Mouse (Mus musculus) cortical plate, adult 2 months (tissue): ENCODE results near the gene Olfr691.

Source experiments
- CTCF ChIP-seq: fragments of 200-500 bp; IDR thresholded peaks from 2 replicates; pipeline ENCODE4 v1.5.1; 2011; ENCODE audit warnings: mild to moderate bottlenecking, control low read depth, low read length; ENCODE audit not compliant: insufficient read depth; ENCODE audit errors: extremely low read depth
- POLR2A ChIP-seq: fragments of 200-500 bp; IDR thresholded peaks from 2 replicates; pipeline ENCODE4 v1.6.1; 2011; ENCODE audit warnings: mild to moderate bottlenecking, low read length, control low read depth; ENCODE audit not compliant: insufficient read depth; ENCODE audit errors: extremely low read depth

DNA sequence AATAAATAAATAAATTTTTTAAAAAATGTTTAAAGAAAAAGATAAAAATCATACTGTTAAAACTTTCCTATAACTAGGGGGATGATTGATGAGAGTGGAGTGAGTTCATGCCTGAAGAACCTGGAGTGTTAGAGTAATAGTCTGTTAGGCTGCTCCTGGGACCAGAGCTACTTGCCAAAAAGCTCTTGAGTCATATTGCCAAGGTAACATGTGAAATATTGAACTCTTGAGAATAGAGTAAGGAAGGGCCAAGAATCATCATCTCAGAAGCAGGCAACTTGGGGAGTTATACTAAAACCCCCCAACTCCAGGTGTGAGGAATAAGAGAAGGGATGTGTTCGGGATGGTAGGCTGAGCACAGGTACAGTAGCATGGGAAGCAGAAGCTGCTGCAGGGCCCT lies 31.2 kb downstream of the Olfr691 start, which contains the start of gene Olfr689:
- TF ChIP-seq POLR2A (no peak), CTCF (no peak)
